Mouse (Mus musculus) cerebellum, adult 2 months (tissue): ENCODE data around the gene Aff2.

Experiments
- CTCF ChIP-seq: fragments of 200-500 bp; IDR thresholded peaks from 2 replicates; pipeline ENCODE4 v1.5.1; 2011; ENCODE audit warnings: low read depth, mild to moderate bottlenecking, control low read depth, low read length, moderate library complexity, borderline replicate concordance; ENCODE audit not compliant: insufficient read depth
- POLR2A ChIP-seq: fragments of 200-500 bp; IDR thresholded peaks from 2 replicates; pipeline ENCODE4 v1.6.1; 2011; ENCODE audit warnings: low read length, control low read depth, borderline replicate concordance; ENCODE audit not compliant: insufficient read depth

DNA sequence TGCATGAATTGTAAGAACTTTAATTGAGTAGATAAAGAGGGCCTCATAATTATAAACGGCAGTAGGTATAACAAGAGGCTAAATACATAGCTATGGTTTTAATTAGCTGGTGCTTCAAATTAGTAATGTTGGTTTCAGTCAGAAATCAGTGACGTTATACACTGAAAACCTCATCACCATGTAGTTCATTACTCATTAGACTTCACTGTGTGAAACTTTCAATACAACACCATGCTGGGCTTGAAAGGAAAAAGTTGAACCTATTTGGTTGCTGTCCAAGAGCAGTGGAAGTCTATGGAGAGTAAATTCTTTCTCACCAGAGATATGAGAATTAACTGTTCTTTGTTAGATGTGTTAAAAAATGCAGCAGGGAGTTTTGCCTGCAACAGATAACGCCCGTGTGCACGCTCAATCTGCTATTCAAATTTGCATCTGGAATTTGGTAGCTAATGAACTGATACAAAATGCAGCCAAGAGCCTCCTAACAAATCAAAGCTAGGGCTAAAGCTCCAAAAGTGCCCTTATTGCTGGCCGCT is 158.0 kb downstream of the Aff2 start:
- TF ChIP-seq POLR2A (no peak), CTCF (no peak)
